Mouse (Mus musculus): ENCODE results near the gene Stbd1.

The Stbd1 gene

DNA sequence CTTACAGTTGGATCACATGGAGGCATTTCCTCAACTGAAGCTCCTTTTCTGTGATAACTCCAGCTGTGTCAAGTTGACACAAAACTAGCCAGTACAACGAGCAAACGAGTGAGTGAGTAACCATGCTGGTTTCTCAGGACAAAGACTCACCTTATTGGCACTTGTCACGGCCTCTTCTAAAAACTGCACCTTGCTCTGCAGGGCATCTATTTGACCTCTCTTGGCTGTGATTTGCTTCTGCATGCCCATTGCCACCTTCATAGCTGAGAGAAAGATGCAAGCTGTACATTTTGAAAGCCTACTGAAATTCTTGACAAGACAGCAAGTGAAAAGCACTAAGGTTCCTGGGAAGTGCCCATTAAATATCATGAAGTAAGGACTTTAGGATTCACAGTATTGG is 38.0 kb downstream of the Stbd1 start:
- no peak for DNase-seq
